Mouse (Mus musculus): ENCODE results near the gene Tmub1. TPM values are rescaled to one million over a fixed set of nuclear protein-coding genes. Genes with fewer than 3 reads are reported as not detected.
A peak's percentile ranks its signal among the peaks of the same experiment; 100 is the strongest.

Gene Tmub1
- polyA plus RNA-seq, 1 experiment from 2014 or later, result 29.4 TPM

DNA sequence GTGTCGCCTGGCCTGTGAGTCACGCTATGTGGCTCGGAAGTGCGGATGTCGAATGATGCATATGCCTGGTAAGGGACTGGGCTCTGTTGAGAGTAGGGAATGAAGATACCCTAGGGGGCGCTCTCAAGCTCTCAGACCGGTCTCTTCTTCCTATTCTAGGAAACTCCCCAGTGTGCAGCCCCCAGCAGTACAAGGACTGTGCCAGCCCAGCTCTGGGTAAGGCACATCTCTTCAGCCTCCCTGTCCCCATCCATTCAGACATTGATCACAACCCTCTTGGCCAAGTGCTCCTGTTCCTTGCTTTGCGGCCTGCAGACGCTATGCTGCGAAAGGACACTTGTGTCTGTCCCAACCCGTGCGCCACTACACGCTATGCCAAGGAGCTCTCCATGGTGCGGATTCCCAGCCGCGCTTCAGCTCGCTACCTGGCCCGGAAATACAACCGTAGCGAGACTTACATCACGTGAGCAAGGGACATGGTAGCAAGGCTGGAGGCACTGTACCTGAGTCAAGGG, 31.4 kb downstream of the Tmub1 start:
- no peak overlapping the region for H3K9ac ChIP-seq (replicated peaks; ENCODE audit: low read length)
- 0 out of 2 replicates have a peak overlapping the region, but pooled peaks have one; percentile 20 for H3K4me2 ChIP-seq (replicated peaks; ENCODE audit: low read depth, low read length)
- ATAC-seq (ENCODE audit: low FRiP score, low TSS enrichment), result peak; percentile 55
- no peak overlapping the region for H3K27ac ChIP-seq (ENCODE audit: low read length)
- peaks cover 21% of the 10 kb centered on the region for H3K4me1 ChIP-seq (ENCODE audit: insufficient read depth, low read length)
- no peaks in the 10 kb centered on the region for H3K27me3 ChIP-seq (ENCODE audit: insufficient read depth, low read length)
- peaks cover 11% of the 10 kb centered on the region for H3K36me3 ChIP-seq (ENCODE audit: insufficient read depth, low read length)
- no peak overlapping the region for H3K4me3 ChIP-seq (ENCODE audit: low read length)
- H3K9me3 ChIP-seq (ENCODE audit: low read length), result no peaks in the 10 kb centered on the region
- WGBS, result 4% methylated on average over 21 of the region's 21 CpGs

DNA sequence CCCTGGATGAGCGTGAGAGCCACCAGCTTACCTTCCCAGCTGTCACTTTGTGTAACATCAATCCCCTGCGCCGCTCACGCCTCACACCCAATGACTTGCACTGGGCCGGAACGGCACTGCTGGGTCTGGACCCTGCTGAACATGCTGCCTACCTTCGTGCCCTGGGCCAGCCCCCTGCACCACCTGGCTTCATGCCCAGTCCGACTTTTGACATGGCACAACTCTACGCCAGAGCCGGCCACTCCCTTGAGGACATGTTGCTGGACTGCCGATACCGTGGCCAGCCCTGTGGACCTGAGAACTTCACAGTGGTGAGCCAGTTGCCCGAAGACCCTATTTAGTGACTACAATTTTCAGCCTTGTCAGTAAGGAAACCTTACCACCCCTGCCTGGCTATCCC, 33.7 kb downstream of the Tmub1 start:
- Histone ChIP-seq H3K27ac (ENCODE audit: low read length) (no peak overlapping the region), H3K36me3 (ENCODE audit: insufficient read depth, low read length) (0 out of 2 replicates have a peak, but pooled peaks cover 1% of the 10 kb centered on the region), H3K9ac (replicated peaks; ENCODE audit: low read length) (no peak overlapping the region), H3K4me1 (ENCODE audit: insufficient read depth, low read length) (peaks cover 21% of the 10 kb centered on the region), H3K9me3 (ENCODE audit: low read length) (no peaks in the 10 kb centered on the region), H3K27me3 (ENCODE audit: insufficient read depth, low read length) (no peaks in the 10 kb centered on the region), H3K4me2 (replicated peaks; ENCODE audit: low read depth, low read length) (0 out of 2 replicates have a peak overlapping the region, but pooled peaks have one; percentile 10), H3K4me3 (ENCODE audit: low read length) (no peak overlapping the region)
- 64% methylated on average over 13 of the region's 13 CpGs for WGBS
- ATAC-seq (ENCODE audit: low FRiP score, low TSS enrichment), result no peak

DNA sequence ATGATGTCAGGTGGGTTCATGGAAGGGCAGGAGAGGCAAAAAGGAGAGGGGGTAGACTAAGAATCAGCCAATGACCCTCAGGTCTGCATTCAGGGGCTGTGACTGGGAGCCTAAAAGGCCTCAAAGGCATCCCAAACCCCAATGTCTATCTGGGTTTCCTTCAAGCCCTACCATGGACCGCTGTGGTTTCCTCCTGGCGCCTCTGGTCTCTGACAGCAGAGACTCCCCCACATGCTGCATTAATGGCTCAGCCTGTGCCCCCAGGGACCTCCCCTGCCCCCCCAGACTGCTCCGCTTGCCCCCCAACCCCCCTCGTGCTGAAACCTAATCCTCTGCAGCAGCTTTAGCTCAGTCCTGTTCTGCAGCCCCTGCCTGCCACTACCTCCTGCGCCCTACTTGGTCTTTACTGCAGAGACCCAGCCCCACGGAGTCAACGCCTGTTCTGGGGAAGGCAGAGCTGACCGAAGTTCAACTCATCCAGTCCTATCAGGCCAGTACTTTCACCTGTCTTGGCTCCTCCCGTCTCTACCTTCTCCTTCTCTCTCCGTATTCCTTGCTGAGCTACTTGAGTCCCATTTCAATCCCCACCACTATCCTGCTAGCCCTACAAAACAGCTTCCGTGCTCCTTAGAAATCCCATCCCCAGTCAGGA, 34.5 kb downstream of the Tmub1 start, which contains the start of gene Asic3:
Gene Asic3 (plus strand): TSS at position 351 of the 652 bp plus-strand sequence.
- no peaks in the 10 kb centered on the region for H3K27me3 ChIP-seq (ENCODE audit: insufficient read depth, low read length)
- WGBS, result 16% methylated on average over 11 of the region's 11 CpGs
- no peaks in the 10 kb centered on the region for H3K9me3 ChIP-seq (ENCODE audit: low read length)
- no peak within 1 kb of the TSS for H3K4me3 ChIP-seq (ENCODE audit: low read length)
- no peak within 1 kb of the TSS for H3K27ac ChIP-seq (ENCODE audit: low read length)
- peak within 1 kb of the TSS; percentile 19; the same call in 1 of the 2 replicates for H3K9ac ChIP-seq (replicated peaks; ENCODE audit: low read length)
- peak; percentile 39; the same call in 1 of the 2 replicates for ATAC-seq (ENCODE audit: low FRiP score, low TSS enrichment)
- 0 out of 2 replicates have a peak within 1 kb of the TSS, but pooled peaks have one; percentile 10 for H3K4me2 ChIP-seq (replicated peaks; ENCODE audit: low read depth, low read length)
- no peaks in the 10 kb centered on the region; the same call in 1 of the 2 replicates for H3K36me3 ChIP-seq (ENCODE audit: insufficient read depth, low read length)
- H3K4me1 ChIP-seq (ENCODE audit: insufficient read depth, low read length), result peaks cover 21% of the 10 kb centered on the region

DNA sequence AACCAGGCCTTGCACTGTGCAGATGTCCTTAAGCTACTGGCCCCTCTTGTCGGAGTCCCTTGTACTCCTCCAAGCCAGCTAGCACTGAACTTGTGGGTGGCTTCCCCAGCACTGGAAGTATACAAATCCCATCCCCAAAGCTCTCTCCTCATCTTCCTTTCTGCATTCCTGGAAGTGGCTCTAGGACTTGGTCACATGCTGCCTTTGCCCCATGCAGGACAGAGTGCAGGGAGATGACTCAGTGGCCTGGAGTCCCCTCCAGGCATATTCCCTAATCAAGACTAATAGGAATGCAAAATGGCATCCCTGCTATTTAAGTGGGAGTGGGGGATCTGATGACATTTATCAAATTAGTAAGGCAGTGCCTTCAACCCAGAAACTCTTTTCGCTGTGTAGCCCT, 35.6 kb downstream of the Tmub1 start:
- Histone ChIP-seq H3K4me1 (ENCODE audit: insufficient read depth, low read length) (peaks cover 21% of the 10 kb centered on the region), H3K4me3 (ENCODE audit: low read length) (no peak overlapping the region), H3K36me3 (ENCODE audit: insufficient read depth, low read length) (peaks cover 3% of the 10 kb centered on the region; the same call in 1 of the 2 replicates), H3K27ac (ENCODE audit: low read length) (no peak overlapping the region), H3K4me2 (replicated peaks; ENCODE audit: low read depth, low read length) (no peak overlapping the region), H3K9me3 (ENCODE audit: low read length) (no peaks in the 10 kb centered on the region), H3K27me3 (ENCODE audit: insufficient read depth, low read length) (no peaks in the 10 kb centered on the region), H3K9ac (replicated peaks; ENCODE audit: low read length) (no peak overlapping the region)
- 93% methylated on average over 2 of the region's 2 CpGs for WGBS
- ATAC-seq (ENCODE audit: low FRiP score, low TSS enrichment), result no peak

DNA sequence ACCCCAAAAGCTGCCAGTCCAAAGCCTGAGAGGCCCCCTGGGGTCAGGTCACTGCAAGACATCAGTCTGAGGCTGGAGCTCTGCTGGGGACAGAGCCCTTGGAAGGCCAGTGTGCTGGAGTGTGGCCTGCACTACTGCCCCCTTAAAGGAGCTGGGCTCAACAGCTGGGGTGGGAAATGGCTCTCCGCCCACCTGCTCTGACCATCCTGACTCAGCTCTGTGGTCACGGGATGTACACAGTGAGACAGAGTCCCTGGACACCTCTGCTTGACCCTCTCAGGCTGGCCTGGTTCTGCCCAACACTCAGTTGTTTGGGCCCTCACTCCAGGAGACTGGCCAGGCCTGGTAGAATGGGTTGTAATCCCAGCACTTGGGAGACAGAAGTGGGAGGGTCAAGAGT, 38.2 kb downstream of the Tmub1 start:
- Histone ChIP-seq H3K4me2 (replicated peaks; ENCODE audit: low read depth, low read length) (no peak overlapping the region), H3K4me3 (ENCODE audit: low read length) (no peak overlapping the region), H3K36me3 (ENCODE audit: insufficient read depth, low read length) (peaks cover 16% of the 10 kb centered on the region), H3K9me3 (ENCODE audit: low read length) (no peaks in the 10 kb centered on the region), H3K4me1 (ENCODE audit: insufficient read depth, low read length) (peaks cover 13% of the 10 kb centered on the region), H3K27me3 (ENCODE audit: insufficient read depth, low read length) (no peaks in the 10 kb centered on the region), H3K9ac (replicated peaks; ENCODE audit: low read length) (no peak overlapping the region), H3K27ac (ENCODE audit: low read length) (no peak overlapping the region)
- no peak for ATAC-seq (ENCODE audit: low FRiP score, low TSS enrichment)
- WGBS, result 76% methylated on average over 2 of the region's 2 CpGs

DNA sequence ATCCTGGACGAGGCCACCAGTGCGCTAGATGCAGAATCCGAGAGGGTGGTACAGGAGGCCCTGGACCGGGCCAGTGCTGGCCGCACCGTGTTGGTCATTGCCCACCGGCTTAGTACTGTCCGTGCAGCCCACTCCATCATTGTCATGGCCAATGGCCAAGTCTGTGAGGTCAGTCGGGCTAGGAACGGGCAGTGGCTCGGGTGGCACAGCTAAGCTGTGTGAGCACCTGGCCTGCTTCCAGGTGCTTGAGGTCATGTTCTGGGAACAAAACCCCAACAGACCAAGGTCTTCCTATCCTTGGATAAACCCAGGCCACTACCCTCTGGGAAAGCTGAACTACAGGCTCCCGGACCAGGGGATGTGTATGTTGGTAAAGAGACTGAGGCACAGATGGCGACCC, 39.0 kb downstream of the Tmub1 start:
- Histone ChIP-seq H3K4me3 (ENCODE audit: low read length) (no peak overlapping the region), H3K9me3 (ENCODE audit: low read length) (no peaks in the 10 kb centered on the region), H3K4me1 (ENCODE audit: insufficient read depth, low read length) (peaks cover 10% of the 10 kb centered on the region), H3K27me3 (ENCODE audit: insufficient read depth, low read length) (no peaks in the 10 kb centered on the region), H3K4me2 (replicated peaks; ENCODE audit: low read depth, low read length) (no peak overlapping the region), H3K36me3 (ENCODE audit: insufficient read depth, low read length) (peaks cover 16% of the 10 kb centered on the region), H3K9ac (replicated peaks; ENCODE audit: low read length) (no peak overlapping the region), H3K27ac (ENCODE audit: low read length) (no peak overlapping the region)
- WGBS, result 92% methylated on average over 13 of the region's 13 CpGs
- no peak; the same call in 1 of the 2 replicates for ATAC-seq (ENCODE audit: low FRiP score, low TSS enrichment)

GRCm38 (mm10) chr5:24405389-24405876, 42.2 kb downstream of the Tmub1 start:
- H3K36me3 ChIP-seq (ENCODE audit: insufficient read depth, low read length), result peaks cover 21% of the 10 kb centered on the region

DNA sequence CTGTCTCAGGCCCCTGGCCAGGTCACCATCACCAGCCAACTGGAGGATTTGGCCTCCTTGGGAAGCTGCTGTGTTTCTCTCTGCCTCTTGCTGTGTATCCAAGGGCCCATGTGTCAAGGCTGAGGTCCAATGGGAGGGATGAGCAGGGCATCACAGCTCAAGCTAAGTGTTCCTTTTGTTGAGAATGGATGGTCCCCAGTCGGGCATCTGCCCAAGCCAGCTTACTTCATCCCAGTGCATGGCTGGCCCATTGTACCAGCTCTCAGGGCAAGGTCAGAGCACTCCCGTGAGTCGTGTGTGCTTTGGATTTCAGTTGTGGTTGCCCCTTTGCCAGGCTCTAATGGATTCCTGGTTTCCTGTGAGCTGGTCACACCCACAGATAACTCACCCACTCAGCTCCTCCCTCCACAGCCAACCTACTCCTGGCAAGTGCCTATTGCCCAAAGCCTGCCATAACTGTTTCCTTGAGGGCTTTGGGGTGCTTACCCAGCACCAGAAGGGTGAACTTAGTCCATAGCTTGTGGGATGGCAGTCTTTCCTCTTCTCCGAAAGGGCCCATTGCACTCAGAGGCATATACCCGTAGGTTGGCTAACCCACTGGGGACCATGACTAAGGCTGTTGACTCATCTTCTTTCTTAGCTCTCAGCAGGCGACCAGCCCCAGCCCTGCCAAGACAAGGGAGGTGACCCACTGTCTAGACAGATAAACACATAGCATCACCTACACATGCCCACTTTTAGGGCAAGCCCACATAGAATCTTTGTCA, 42.9 kb downstream of the Tmub1 start:
- H3K9ac ChIP-seq (replicated peaks; ENCODE audit: low read length), result no peak overlapping the region
- no peak for ATAC-seq (ENCODE audit: low FRiP score, low TSS enrichment)
- no peaks in the 10 kb centered on the region for H3K4me1 ChIP-seq (ENCODE audit: insufficient read depth, low read length)
- 80% methylated on average over 6 of the region's 6 CpGs for WGBS
- H3K9me3 ChIP-seq (ENCODE audit: low read length), result no peaks in the 10 kb centered on the region
- no peak overlapping the region for H3K4me2 ChIP-seq (replicated peaks; ENCODE audit: low read depth, low read length)
- no peak overlapping the region for H3K4me3 ChIP-seq (ENCODE audit: low read length)
- H3K36me3 ChIP-seq (ENCODE audit: insufficient read depth, low read length), result peaks cover 21% of the 10 kb centered on the region
- H3K27ac ChIP-seq (ENCODE audit: low read length), result no peak overlapping the region
- H3K27me3 ChIP-seq (ENCODE audit: insufficient read depth, low read length), result no peaks in the 10 kb centered on the region

More at GRCm38 (mm10) chr5:24405389-24405876, 42.2 kb downstream of the Tmub1 start:
- Histone ChIP-seq H3K27me3 (ENCODE audit: insufficient read depth, low read length) (no peaks in the 10 kb centered on the region), H3K9ac (replicated peaks; ENCODE audit: low read length) (no peak overlapping the region), H3K4me1 (ENCODE audit: insufficient read depth, low read length) (no peaks in the 10 kb centered on the region), H3K4me3 (ENCODE audit: low read length) (no peak overlapping the region), H3K27ac (ENCODE audit: low read length) (no peak overlapping the region), H3K9me3 (ENCODE audit: low read length) (no peaks in the 10 kb centered on the region), H3K4me2 (replicated peaks; ENCODE audit: low read depth, low read length) (no peak overlapping the region)
- 65% methylated on average over 3 of the region's 3 CpGs for WGBS
- ATAC-seq (ENCODE audit: low FRiP score, low TSS enrichment), result no peak

- H3K9me3 ChIP-seq (ENCODE audit: low read length), result no peaks in the 10 kb centered on the region
- no peak overlapping the region for H3K4me2 ChIP-seq (replicated peaks; ENCODE audit: low read depth, low read length)
- ATAC-seq (ENCODE audit: low FRiP score, low TSS enrichment), result no peak
- H3K27me3 ChIP-seq (ENCODE audit: insufficient read depth, low read length), result no peaks in the 10 kb centered on the region
- no peak overlapping the region for H3K4me3 ChIP-seq (ENCODE audit: low read length)
- H3K4me1 ChIP-seq (ENCODE audit: insufficient read depth, low read length), result no peaks in the 10 kb centered on the region
- no peak overlapping the region for H3K27ac ChIP-seq (ENCODE audit: low read length)
- no peak overlapping the region for H3K9ac ChIP-seq (replicated peaks; ENCODE audit: low read length)
- H3K36me3 ChIP-seq (ENCODE audit: insufficient read depth, low read length), result peaks cover 17% of the 10 kb centered on the region
- 89% methylated on average over 9 of the region's 9 CpGs for WGBS
These were observed 45.7 kb downstream of the Tmub1 start for GRCm38 (mm10) chr5:24401969-24402368.
